Mouse (Mus musculus): ENCODE measurements around the gene Wapl. TPM values are rescaled to one million over a fixed set of nuclear protein-coding genes. Genes with fewer than 3 reads are reported as not detected.

Gene Wapl
- polyA plus RNA-seq, 1 experiment: 35.3 TPM

DNA sequence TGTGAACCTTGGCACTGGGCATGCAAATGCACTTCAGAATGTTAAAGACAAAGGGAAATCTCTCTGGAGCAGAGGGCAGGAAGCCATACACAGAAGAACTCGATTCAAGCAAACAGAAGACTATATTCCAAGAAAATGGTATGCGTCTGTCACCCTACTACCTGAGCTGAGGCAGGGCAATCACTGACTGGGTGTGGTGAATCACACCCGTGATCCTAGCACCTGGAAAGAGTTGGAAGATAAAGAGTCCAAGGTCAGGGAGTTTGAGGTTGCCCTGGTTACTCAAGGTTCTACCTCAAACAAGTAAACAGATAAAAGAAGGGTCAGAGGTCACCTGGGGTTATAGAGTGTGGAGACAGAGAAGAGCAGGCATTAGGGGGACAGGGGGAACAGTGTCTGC is 100.0 kb downstream of the Wapl start:
- TF ChIP-seq POLR2A (IDR thresholded peaks at IDR 0.05; ENCODE audit: control insufficient read depth, low read depth, low read length): no peak
- no peak for TF ChIP-seq CTCF (IDR thresholded peaks at IDR 0.05; ENCODE audit: control insufficient read depth, insufficient read depth, insufficient replicate concordance, low read depth, low read length)
- H3K4me3 ChIP-seq (ENCODE audit: control insufficient read depth, low read depth, low read length): no peak overlapping the region
- no peaks in the 10 kb centered on the region for H3K36me3 ChIP-seq (ENCODE audit: control insufficient read depth, insufficient read depth, low read length)
- H3K4me1 ChIP-seq (ENCODE audit: control insufficient read depth, insufficient read depth, low read length): peaks cover 16% of the 10 kb centered on the region
- H3K27me3 ChIP-seq (ENCODE audit: control insufficient read depth, insufficient read depth, low read length): no peaks in the 10 kb centered on the region
- H3K27ac ChIP-seq (ENCODE audit: control insufficient read depth, insufficient read depth, low read depth, low read length): no peak overlapping the region

DNA sequence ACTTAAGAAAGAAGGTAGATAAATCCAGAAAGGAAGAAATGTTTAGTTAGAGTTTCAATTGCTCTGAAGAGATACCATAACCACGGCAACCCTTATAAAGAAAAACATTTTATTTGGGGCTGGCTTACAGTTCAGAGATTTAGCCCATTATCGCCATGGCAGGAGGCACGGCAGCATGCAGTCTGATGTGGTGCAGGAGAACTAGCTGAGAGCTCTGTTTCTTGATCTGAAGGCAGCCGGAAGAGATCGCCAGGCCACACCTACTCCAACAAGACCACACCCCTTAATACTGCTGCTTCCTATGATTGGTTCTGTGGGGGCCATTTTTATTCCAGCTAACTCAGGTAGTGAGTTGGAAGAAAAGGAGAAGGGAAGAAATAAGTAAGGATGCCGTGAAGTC is 100.5 kb downstream of the Wapl start:
- Histone ChIP-seq H3K27ac (ENCODE audit: control insufficient read depth, insufficient read depth, low read depth, low read length) (no peak overlapping the region), H3K27me3 (ENCODE audit: control insufficient read depth, insufficient read depth, low read length) (no peaks in the 10 kb centered on the region), H3K4me3 (ENCODE audit: control insufficient read depth, low read depth, low read length) (no peak overlapping the region; the same call in 1 of the 2 replicates), H3K36me3 (ENCODE audit: control insufficient read depth, insufficient read depth, low read length) (no peaks in the 10 kb centered on the region), H3K4me1 (ENCODE audit: control insufficient read depth, insufficient read depth, low read length) (peaks cover 12% of the 10 kb centered on the region)
- TF ChIP-seq POLR2A (IDR thresholded peaks at IDR 0.05; ENCODE audit: control insufficient read depth, low read depth, low read length): no peak

DNA sequence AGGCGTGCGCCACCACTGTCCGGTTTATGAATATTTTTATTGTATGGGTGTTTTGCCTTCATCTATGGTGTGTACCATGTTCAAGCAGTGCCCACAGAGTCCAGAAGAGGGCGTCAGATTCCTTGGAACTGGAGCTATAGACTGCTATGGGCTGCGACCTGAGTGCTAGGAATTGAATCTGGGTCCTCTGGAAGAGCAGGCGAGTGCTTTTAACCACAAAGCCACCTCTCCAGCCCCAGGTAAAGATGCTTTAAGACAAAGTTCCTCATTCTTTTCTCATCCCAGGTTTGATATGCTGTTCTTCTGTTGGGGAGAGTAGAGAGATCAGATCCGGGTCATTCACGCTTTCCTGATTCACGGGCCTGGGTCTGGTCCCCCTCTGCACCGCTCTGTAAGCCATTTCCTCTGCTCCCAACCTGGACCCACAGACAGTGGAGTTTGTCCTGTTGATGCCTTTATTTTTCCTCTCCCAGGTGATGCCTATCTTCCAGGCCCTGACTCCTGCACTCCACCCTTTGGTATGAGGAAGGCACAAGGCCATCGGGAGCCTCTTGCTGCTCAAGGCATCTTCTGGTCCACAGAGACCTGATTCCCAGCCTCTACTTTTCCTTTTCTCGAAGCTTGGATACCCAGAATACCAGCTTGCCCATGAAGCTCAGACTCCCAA is 103.1 kb downstream of the Wapl start:
- Histone ChIP-seq H3K36me3 (ENCODE audit: control insufficient read depth, insufficient read depth, low read length) (no peaks in the 10 kb centered on the region), H3K27ac (ENCODE audit: control insufficient read depth, insufficient read depth, low read depth, low read length) (no peak overlapping the region), H3K4me3 (ENCODE audit: control insufficient read depth, low read depth, low read length) (no peak overlapping the region), H3K4me1 (ENCODE audit: control insufficient read depth, insufficient read depth, low read length) (peaks cover 9% of the 10 kb centered on the region), H3K27me3 (ENCODE audit: control insufficient read depth, insufficient read depth, low read length) (no peaks in the 10 kb centered on the region)
- TF ChIP-seq CTCF (IDR thresholded peaks at IDR 0.05; ENCODE audit: control insufficient read depth, insufficient read depth, insufficient replicate concordance, low read depth, low read length) (no peak), POLR2A (IDR thresholded peaks at IDR 0.05; ENCODE audit: control insufficient read depth, low read depth, low read length) (no peak)

DNA sequence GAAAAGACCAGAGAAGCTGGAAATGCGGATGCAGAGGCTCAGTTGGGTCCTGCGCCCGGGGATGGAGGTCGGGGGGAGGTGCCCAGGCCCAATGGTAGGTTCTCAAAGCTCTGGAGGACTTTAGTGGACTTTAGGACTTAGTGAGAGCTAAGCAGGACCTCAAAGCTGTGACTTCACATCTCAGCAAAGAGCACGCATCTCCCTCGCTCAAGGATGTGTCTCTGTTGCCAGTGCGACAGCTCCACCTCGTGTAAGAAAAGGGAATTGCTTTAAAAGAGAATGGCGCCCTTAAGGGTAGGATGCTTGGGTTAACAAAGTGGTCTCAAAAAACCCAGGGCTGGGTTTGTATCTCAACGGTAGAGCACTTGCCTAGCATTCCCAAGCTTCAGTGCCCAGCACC is 104.1 kb downstream of the Wapl start:
- H3K27me3 ChIP-seq (ENCODE audit: control insufficient read depth, insufficient read depth, low read length): no peaks in the 10 kb centered on the region
- H3K4me1 ChIP-seq (ENCODE audit: control insufficient read depth, insufficient read depth, low read length): peaks cover 9% of the 10 kb centered on the region
- H3K4me3 ChIP-seq (ENCODE audit: control insufficient read depth, low read depth, low read length): no peak overlapping the region
- no peaks in the 10 kb centered on the region for H3K36me3 ChIP-seq (ENCODE audit: control insufficient read depth, insufficient read depth, low read length)
- TF ChIP-seq CTCF (IDR thresholded peaks at IDR 0.05; ENCODE audit: control insufficient read depth, insufficient read depth, insufficient replicate concordance, low read depth, low read length): peak; percentile 79; the same call in 1 of the 2 replicates
- no peak for TF ChIP-seq POLR2A (IDR thresholded peaks at IDR 0.05; ENCODE audit: control insufficient read depth, low read depth, low read length)
- no peak overlapping the region for H3K27ac ChIP-seq (ENCODE audit: control insufficient read depth, insufficient read depth, low read depth, low read length)

DNA sequence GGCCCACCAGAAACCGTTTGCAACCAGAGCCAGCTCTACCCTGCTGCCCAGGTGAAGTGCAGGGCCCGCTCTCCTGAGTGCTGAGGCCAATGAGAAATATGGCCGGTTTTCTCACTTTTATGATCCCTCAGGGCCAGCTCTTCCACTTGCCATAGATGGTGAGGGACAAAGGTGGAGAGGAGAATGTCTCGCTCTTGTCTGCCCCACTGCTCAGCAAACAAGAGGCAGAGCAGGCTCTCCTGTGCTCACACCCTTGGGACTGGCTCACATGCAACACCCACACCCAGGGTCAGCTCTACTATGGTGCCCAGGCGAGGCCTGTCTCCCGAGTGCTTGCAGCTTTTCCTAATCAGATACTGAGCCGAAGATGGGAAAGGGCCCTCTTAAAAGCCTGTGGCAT is 105.0 kb downstream of the Wapl start:
- no peak for TF ChIP-seq CTCF (IDR thresholded peaks at IDR 0.05; ENCODE audit: control insufficient read depth, insufficient read depth, insufficient replicate concordance, low read depth, low read length)
- TF ChIP-seq POLR2A (IDR thresholded peaks at IDR 0.05; ENCODE audit: control insufficient read depth, low read depth, low read length): no peak
- Histone ChIP-seq H3K27ac (ENCODE audit: control insufficient read depth, insufficient read depth, low read depth, low read length) (no peak overlapping the region), H3K4me3 (ENCODE audit: control insufficient read depth, low read depth, low read length) (no peak overlapping the region), H3K27me3 (ENCODE audit: control insufficient read depth, insufficient read depth, low read length) (no peaks in the 10 kb centered on the region), H3K4me1 (ENCODE audit: control insufficient read depth, insufficient read depth, low read length) (peaks cover 9% of the 10 kb centered on the region), H3K36me3 (ENCODE audit: control insufficient read depth, insufficient read depth, low read length) (no peaks in the 10 kb centered on the region)

DNA sequence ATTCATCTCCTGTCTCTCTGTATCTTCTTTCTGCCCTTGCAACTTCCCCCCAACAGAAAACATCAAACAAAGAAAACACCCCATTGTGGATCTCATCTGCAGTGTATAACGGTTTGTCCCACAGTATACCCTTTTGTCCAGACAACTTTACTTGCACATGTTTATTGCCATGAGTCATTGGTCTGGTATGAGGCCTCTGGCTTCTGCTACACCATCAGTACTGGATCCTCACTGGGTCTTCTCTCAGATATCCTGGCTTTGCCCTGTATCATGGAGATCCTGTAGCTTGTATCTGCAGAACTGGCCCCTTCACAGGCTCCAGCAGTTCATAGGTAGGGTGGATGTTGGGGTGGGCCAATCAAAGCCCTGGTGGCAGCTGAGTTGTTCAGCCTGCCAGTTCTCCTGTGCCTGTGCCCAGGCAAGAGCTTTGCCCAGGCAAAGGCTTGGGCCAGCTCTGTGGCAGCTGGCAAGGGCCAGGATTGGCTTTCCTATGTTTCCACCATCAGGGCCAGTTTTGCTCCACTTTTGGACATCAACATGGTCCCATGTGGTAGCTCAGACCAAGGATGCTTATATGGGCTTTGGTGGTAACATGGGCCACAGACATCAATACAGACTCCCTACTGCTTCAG is 119.8 kb downstream of the Wapl start:
- no peaks in the 10 kb centered on the region for H3K27me3 ChIP-seq (ENCODE audit: control insufficient read depth, insufficient read depth, low read length)

More for the DNA sequence above, 119.8 kb downstream of the Wapl start:
- Histone ChIP-seq H3K36me3 (ENCODE audit: control insufficient read depth, insufficient read depth, low read length) (no peaks in the 10 kb centered on the region), H3K4me3 (ENCODE audit: control insufficient read depth, low read depth, low read length) (no peak overlapping the region), H3K27ac (ENCODE audit: control insufficient read depth, insufficient read depth, low read depth, low read length) (no peak overlapping the region), H3K4me1 (ENCODE audit: control insufficient read depth, insufficient read depth, low read length) (no peaks in the 10 kb centered on the region)
- TF ChIP-seq CTCF (IDR thresholded peaks at IDR 0.05; ENCODE audit: control insufficient read depth, insufficient read depth, insufficient replicate concordance, low read depth, low read length) (no peak), POLR2A (IDR thresholded peaks at IDR 0.05; ENCODE audit: control insufficient read depth, low read depth, low read length) (no peak)

Other genes starting within 250 kb of the Wapl start
- gene Bmpr1a, start 170.6 kb upstream of the Wapl start, polyA plus RNA-seq (2012; rRNA removed): 3.7 and 5.9 TPM in 2 replicates
- gene 9230112D13Rik, start 151.1 kb upstream of the Wapl start, polyA plus RNA-seq (2012; rRNA removed): 0.14 TPM in 1 of 2 replicates, not detected in the other
- gene Ldb3, start 85.2 kb upstream of the Wapl start, polyA plus RNA-seq (2012; rRNA removed): 0.54 and 0.99 TPM in 2 replicates
- gene Opn4, start 73.8 kb upstream of the Wapl start, polyA plus RNA-seq (2012; rRNA removed): 0.14 and 0.26 TPM in 2 replicates
- 1.4 TPM in 2 replicates for gene Grid1, start 146.2 kb downstream of the Wapl start, polyA plus RNA-seq (2012; rRNA removed)